Mouse (Mus musculus): ENCODE results near the gene Lpar1.

- TF ChIP-seq GATA1 (IDR thresholded peaks at IDR 0.05; ENCODE audit: low read length) (no peak), TAL1 (IDR thresholded peaks at IDR 0.05; ENCODE audit: low read length) (no peak)
These were observed 19.5 kb downstream of the Lpar1 start for GRCm38 (mm10) chr4:58534141-58534571.

Data from erythroblast, embryonic 14.5 days (primary cell).